Mouse (Mus musculus) kidney, embryonic 16.5 days (tissue): ENCODE results near the gene Morc1. TPM values are rescaled to one million over a fixed set of nuclear protein-coding genes. Genes with fewer than 3 reads are reported as not detected.
A peak's percentile ranks its signal among the peaks of the same experiment; 100 is the strongest.

Experiments used
- ATAC-seq: fragments of 200-750 bp; cut with Nextera tagmentation; 2 replicates; pipeline ENCODE4 v1.8.0; 2017; ENCODE audit warnings: moderate TSS enrichment; ENCODE audit not compliant: low FRiP score, low TSS enrichment
- H3K27ac ChIP-seq: fragments of 300-500 bp; sonication (generic); 2 replicates; pipeline ENCODE4 v1.5.1; 2014; ENCODE audit warnings: low read length
- H3K27me3 ChIP-seq: fragments of 300-500 bp; sonication (generic); 2 replicates; pipeline ENCODE4 v1.6.1; 2014; ENCODE audit warnings: low read length, control low read depth, mixed read lengths; ENCODE audit not compliant: insufficient read depth
- H3K36me3 ChIP-seq: fragments of 300-500 bp; sonication (generic); 2 replicates; pipeline ENCODE4 v1.6.1; 2014; ENCODE audit warnings: low read length, control low read depth, mixed read lengths; ENCODE audit not compliant: insufficient read depth
- H3K4me1 ChIP-seq: fragments of 300-500 bp; sonication (generic); 2 replicates; pipeline ENCODE4 v1.6.1; 2014; ENCODE audit warnings: low read length, control low read depth, mixed read lengths; ENCODE audit not compliant: insufficient read depth
- H3K4me2 ChIP-seq: fragments of 300-500 bp; sonication (generic); replicated peaks from 2 replicates; pipeline ENCODE4 v1.6.1; 2014; ENCODE audit warnings: low read depth, low read length
- H3K4me3 ChIP-seq: fragments of 300-500 bp; sonication (generic); 2 replicates; pipeline ENCODE4 v1.5.1; 2014; ENCODE audit warnings: mild to moderate bottlenecking, low read length
- H3K9ac ChIP-seq: fragments of 300-500 bp; sonication (generic); replicated peaks from 2 replicates; pipeline ENCODE4 v1.6.1; 2014; ENCODE audit warnings: low read length
- H3K9me3 ChIP-seq: fragments of 300-500 bp; sonication (generic); 2 replicates; pipeline ENCODE4 v1.6.1; 2016; ENCODE audit warnings: low read length, control low read depth
- WGBS: fragments of 180-500 bp; shearing (Covaris S2); extraction: QIAGEN DNeasy Blood & Tissue Kit; methylation state at CpG from one replicate; pipeline ENCODE4 v1.1.7; 2014; 5-methylcytosine and 5-hydroxymethylcytosine counted together
- polyA plus RNA-seq: library from polyadenylated mRNA; unstranded; fragments of >200 nt; fragmentation: Nextera tagmentation; extraction: Ambion mirVana; gene quantifications from 2 replicates; pipeline ENCODE4 v1.2.1, GENCODE M21; 2015

The Morc1 gene
- polyA plus RNA-seq: 0.06 and 0.16 TPM in 2 replicates

DNA sequence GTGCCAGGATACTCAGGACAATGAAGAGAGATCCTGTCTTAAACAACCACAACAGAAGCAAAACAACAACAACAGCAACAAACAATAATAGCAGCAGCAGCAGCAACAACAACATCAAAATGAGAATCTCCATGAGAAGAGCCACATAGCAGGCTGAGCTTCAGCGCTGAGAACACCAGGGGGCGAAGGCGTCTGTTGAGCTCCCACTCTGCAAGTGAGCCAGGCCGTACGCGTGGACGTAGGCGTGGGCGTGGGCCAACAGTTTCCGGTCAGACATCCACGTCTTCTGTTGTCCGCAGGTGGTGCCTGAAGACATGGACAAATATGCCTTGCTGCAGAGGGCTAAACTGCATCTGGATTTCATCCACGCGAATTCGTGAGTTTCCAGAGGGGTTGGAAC, at the start of gene Morc1:
TSS of gene Morc1 (plus strand) at position 211 of the 400 bp plus-strand sequence.
- ATAC-seq: no peak
- H3K4me3 ChIP-seq: no peak within 1 kb of the TSS
- no peaks in the 10 kb centered on the region for H3K4me1 ChIP-seq
- H3K9ac ChIP-seq: no peak within 1 kb of the TSS
- H3K4me2 ChIP-seq: no peak within 1 kb of the TSS
- no peak within 1 kb of the TSS for H3K27ac ChIP-seq
- 93% methylated on average over 15 of the region's 15 CpGs for WGBS
- no peaks in the 10 kb centered on the region for H3K36me3 ChIP-seq
- H3K9me3 ChIP-seq: no peaks in the 10 kb centered on the region
- no peaks in the 10 kb centered on the region for H3K27me3 ChIP-seq

DNA sequence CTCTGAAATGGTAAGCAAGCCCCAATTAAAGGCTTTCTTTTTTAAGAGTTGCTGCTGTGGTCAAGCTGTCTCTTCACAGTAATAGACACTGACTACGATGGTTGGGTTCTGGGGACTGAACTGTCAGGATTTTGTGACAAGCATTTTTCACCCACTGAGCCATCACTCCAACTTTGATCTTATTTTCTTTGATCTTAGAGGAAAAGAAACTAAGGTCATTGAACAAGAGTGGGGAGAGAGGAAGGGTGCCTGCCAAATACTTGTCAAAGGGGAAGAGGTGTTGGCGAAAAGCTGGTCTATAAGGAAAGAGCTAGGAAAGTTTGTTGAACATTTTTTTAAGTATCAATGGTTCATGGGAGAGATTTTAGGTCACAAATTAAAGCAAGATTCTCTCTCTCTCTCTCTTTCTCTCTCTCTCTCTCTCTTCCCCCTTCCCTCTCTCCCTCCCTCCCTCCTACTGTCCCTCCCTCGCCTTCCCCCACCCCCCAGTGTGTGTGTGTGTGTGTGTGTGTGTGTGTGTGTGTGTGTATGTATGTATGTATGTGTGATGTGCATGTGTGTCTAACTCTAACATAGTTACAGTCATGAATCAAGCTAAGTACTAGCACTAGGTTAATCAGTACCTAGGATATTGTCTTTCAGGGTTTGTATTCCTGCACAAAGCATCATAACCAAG, 47.3 kb upstream of the Morc1 start:
- H3K4me3 ChIP-seq: no peak overlapping the region
- ATAC-seq: no peak
- no peak overlapping the region for H3K9ac ChIP-seq
- H3K36me3 ChIP-seq: no peaks in the 10 kb centered on the region
- H3K27ac ChIP-seq: no peak overlapping the region
- H3K4me1 ChIP-seq: no peaks in the 10 kb centered on the region
- H3K27me3 ChIP-seq: no peaks in the 10 kb centered on the region
- H3K9me3 ChIP-seq: no peaks in the 10 kb centered on the region
- no peak overlapping the region for H3K4me2 ChIP-seq
- WGBS: 62% methylated on average over 3 of the region's 3 CpGs

DNA sequence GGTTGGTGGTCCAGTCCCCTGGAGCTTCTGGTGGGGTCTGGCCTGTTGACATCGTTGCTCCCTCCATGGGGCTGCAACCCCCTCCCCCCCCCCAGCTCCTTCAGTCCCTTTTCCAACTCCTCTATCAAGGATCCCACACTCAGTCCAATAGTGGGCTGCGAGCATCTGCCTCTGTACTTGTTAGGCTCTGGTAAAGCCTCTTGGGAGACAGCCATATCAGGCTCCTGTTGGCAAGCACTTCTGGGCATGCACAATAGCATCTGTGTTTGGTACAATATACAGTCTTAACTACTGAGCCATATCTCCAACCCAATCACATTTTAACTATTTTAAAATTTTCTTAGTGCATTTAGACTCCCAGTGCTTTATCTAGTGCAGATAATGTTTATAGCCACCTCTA, 44.1 kb upstream of the Morc1 start:
- H3K36me3 ChIP-seq: no peaks in the 10 kb centered on the region
- no peaks in the 10 kb centered on the region for H3K9me3 ChIP-seq
- H3K4me1 ChIP-seq: no peaks in the 10 kb centered on the region
- H3K4me2 ChIP-seq: no peak overlapping the region
- WGBS: 94% methylated on average over 2 of the region's 2 CpGs
- no peak overlapping the region for H3K9ac ChIP-seq
- no peak overlapping the region for H3K27ac ChIP-seq
- no peak overlapping the region for H3K4me3 ChIP-seq
- no peak for ATAC-seq
- no peaks in the 10 kb centered on the region for H3K27me3 ChIP-seq

DNA sequence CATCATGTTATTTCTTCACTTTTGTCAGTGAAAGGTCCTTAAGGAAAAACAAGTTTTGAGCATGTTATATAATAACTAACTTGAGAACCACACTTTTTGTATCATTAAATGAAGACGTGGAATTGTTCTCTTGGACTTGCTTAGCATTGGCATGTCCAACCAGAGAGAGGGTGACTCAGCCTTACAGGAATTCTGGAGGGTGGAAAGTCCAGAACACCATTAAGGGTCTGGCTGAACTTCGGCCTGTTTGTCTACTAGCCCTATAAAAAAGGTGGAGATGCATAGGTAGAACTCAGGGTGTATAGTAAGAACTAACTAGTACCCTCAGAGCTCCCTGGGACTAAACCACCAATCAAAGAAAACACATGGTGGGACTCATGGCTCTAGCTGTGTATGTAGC, 35.8 kb upstream of the Morc1 start:
- H3K27me3 ChIP-seq: no peaks in the 10 kb centered on the region
- 81% methylated on average over 2 of the region's 2 CpGs for WGBS
- H3K27ac ChIP-seq: no peak overlapping the region
- no peaks in the 10 kb centered on the region for H3K36me3 ChIP-seq
- H3K4me2 ChIP-seq: no peak overlapping the region
- no peak for ATAC-seq
- H3K9me3 ChIP-seq: no peaks in the 10 kb centered on the region
- H3K4me3 ChIP-seq: no peak overlapping the region
- H3K9ac ChIP-seq: no peak overlapping the region
- peaks cover 4% of the 10 kb centered on the region for H3K4me1 ChIP-seq

DNA sequence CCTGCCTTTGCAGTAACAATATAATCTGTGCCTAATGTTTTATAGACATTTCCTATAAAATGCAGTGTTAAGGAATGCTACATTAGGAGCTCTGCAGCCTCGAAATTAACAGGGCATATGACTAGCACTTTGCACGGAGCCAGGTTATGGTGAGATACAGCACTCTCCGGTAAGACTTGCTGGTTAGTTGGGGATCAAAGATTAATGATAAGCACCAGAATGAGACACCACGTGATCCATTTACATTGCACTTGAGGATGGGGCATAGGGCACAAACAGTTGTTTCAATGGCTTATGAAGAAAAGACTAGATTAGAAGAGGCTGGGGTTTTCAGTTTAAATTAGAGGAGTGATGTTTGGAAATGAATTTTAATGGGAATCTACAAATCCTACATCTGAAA, 28.1 kb upstream of the Morc1 start:
- no peaks in the 10 kb centered on the region for H3K36me3 ChIP-seq
- ATAC-seq: no peak
- H3K9me3 ChIP-seq: no peaks in the 10 kb centered on the region
- no peaks in the 10 kb centered on the region; the same call in 1 of the 2 replicates for H3K4me1 ChIP-seq
- no peak overlapping the region for H3K27ac ChIP-seq
- 60% methylated on average over 4 of the region's 4 CpGs for WGBS
- no peak overlapping the region for H3K4me3 ChIP-seq
- no peak overlapping the region for H3K9ac ChIP-seq
- no peaks in the 10 kb centered on the region for H3K27me3 ChIP-seq
- no peak overlapping the region for H3K4me2 ChIP-seq

DNA sequence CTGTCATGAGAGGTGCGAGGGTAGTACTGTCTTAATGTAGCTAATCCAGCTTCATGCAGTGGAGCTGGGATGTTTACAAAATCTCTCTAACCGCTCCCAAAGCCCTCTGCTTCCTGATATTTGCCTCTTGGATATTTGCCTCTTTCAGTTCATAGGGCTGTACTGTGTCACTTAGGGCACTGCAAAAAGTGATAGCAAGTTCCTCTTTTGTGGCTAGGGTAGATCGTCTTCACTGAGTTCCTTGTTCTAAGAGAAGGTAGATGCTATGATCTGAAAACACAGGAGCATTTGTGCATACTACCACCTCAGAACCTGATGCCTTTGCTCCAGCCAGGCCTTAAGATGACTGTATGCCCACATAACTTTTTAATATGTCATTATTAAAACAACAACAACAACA, 27.6 kb upstream of the Morc1 start:
- Histone ChIP-seq H3K27ac (no peak overlapping the region), H3K9ac (no peak overlapping the region), H3K9me3 (no peaks in the 10 kb centered on the region), H3K27me3 (no peaks in the 10 kb centered on the region), H3K4me2 (no peak overlapping the region), H3K36me3 (no peaks in the 10 kb centered on the region), H3K4me3 (no peak overlapping the region), H3K4me1 (no peaks in the 10 kb centered on the region; the same call in 1 of the 2 replicates)
- no peak for ATAC-seq
- 88% methylated on average over 3 of the region's 3 CpGs for WGBS

DNA sequence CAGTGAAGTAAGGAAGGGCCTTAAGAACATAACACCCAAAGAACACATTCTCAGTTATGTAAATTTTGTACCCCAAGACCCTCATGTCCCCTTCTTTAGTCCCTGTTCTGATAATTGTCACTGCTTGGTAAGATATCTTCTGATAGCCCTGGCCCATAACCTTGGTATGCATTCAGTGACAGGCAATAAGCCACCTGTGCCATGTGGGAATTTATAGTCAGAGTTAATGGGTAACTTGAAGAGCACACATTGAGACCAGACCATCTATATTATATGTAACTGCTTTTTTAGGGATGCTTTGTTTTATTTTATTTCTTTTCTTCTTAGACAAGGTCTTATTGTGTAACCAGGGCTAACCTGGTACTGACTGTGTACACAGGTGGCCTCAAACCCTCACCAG, 27.0 kb upstream of the Morc1 start:
- no peak overlapping the region for H3K4me2 ChIP-seq
- H3K36me3 ChIP-seq: no peaks in the 10 kb centered on the region
- no peaks in the 10 kb centered on the region for H3K27me3 ChIP-seq
- H3K4me3 ChIP-seq: no peak overlapping the region
- no peaks in the 10 kb centered on the region for H3K9me3 ChIP-seq
- no peak for ATAC-seq
- H3K4me1 ChIP-seq: no peaks in the 10 kb centered on the region; the same call in 1 of the 2 replicates
- no peak overlapping the region for H3K27ac ChIP-seq
- no peak overlapping the region for H3K9ac ChIP-seq

DNA sequence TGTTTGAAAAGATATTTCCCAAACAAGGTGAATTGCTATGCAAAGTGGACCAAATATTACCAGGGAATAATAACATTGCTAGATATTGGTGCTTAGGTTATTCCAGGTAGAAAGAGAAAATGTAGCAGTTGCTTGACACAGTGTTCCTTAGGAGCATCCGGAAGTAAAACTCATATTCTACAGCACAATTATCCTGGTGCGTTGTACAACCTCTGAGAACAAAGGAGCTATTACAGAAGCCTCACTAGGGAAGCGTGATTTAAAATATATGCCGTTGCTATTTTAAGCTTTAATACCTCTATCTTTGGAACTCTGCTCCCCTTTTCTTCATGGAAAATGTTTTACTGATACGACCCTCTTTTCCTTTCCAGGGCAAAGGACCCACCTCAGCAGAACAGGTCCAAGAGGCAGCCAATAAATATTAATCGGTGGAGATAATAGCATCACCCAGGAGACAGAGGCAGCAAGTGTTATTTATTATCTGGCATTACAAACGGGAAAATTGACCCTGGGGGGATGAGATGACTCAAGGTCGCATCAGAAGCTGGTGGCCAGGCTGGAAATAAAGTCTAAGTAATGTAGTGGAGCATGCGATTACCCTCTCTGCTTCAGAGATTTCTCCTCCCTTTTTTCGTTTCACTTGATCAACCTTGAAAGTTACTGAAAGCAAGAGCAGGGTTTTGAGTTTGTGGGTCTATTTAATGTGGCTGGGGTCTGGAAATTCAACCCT, 25.2 kb upstream of the Morc1 start:
- Histone ChIP-seq H3K27me3 (no peaks in the 10 kb centered on the region), H3K9me3 (no peaks in the 10 kb centered on the region), H3K4me3 (no peak overlapping the region), H3K36me3 (no peaks in the 10 kb centered on the region), H3K9ac (no peak overlapping the region), H3K4me1 (peaks cover 6% of the 10 kb centered on the region), H3K4me2 (no peak overlapping the region), H3K27ac (no peak overlapping the region)
- 37% methylated on average over 10 of the region's 10 CpGs for WGBS
- ATAC-seq: peak; percentile 83

DNA sequence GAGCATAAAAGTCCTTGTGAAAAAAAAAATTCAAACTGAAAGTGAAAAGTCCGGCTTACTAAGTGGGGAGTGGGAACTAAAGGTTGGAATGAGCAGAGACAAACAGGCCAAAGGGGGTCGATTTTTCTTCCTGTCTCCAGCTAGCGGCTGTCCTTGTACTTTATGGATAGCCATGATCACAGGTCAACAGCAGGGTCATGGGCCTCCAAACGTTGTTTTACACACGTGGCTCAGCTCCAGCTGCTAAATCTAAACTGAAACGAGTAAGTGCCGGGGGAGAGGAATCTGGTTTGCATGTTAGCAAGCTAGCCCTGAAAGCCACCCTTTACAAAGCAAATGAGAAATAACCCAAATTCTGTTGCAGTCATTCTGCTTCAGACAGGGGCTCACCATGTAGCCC, 21.5 kb upstream of the Morc1 start:
- Histone ChIP-seq H3K4me1 (peaks cover 6% of the 10 kb centered on the region), H3K27me3 (no peaks in the 10 kb centered on the region), H3K4me2 (peak overlapping the region; percentile 32), H3K4me3 (peak overlapping the region; percentile 15), H3K27ac (no peak overlapping the region), H3K9ac (no peak overlapping the region), H3K9me3 (no peaks in the 10 kb centered on the region), H3K36me3 (no peaks in the 10 kb centered on the region)
- 22% methylated on average over 7 of the region's 7 CpGs for WGBS
- peak; percentile 32; the same call in 1 of the 2 replicates for ATAC-seq

DNA sequence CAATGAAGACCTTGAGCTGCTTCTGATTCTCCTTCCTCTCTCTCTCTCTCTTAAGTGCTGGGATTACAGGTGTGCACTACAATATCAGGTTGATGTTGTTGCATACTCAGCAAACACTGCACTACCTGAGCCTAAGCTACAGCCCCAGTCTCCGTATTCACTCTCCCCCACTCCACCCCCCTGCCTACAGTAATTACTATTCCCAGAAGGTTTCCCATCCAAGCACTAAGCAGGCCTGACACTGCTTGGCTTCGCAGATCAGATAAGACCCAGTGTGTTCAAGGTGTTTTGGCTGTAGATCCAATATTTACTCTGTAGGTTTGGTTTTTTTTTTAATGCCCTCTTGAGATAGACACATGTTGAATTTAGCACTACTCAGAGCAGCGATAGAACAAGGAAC, 20.9 kb upstream of the Morc1 start:
- Histone ChIP-seq H3K27me3 (no peaks in the 10 kb centered on the region), H3K4me3 (no peak overlapping the region), H3K4me2 (no peak overlapping the region), H3K27ac (no peak overlapping the region), H3K36me3 (no peaks in the 10 kb centered on the region), H3K9me3 (no peaks in the 10 kb centered on the region), H3K4me1 (peaks cover 6% of the 10 kb centered on the region), H3K9ac (no peak overlapping the region)
- peak; percentile 43; the same call in 1 of the 2 replicates for ATAC-seq
- WGBS: 70% methylated on average over 3 of the region's 3 CpGs
